Mouse (Mus musculus) stomach, embryonic 14.5 days (tissue): ENCODE data around the gene Kcnq1. TPM values are rescaled to one million over a fixed set of nuclear protein-coding genes. Genes with fewer than 3 reads are reported as not detected.

Source experiments
- polyA plus RNA-seq: library from polyadenylated mRNA; unstranded; fragments of >200 nt; fragmentation: Nextera tagmentation; extraction: Ambion mirVana; gene quantifications from 2 replicates; pipeline ENCODE4 v1.2.1, GENCODE M21; 2014

The Kcnq1 gene
- polyA plus RNA-seq, 1 experiment from 2014 or later: 4.2 TPM

Other genes starting within 250 kb of the Kcnq1 start
- 3.2 and 3.7 TPM in 2 replicates for gene Th, start 175.2 kb upstream of the Kcnq1 start, polyA plus RNA-seq
- 3.9 and 4.6 TPM in 2 replicates for gene Ascl2, start 137.1 kb upstream of the Kcnq1 start, polyA plus RNA-seq
- gene Tspan32, start 101.3 kb upstream of the Kcnq1 start, polyA plus RNA-seq: 1.3 and 1.6 TPM in 2 replicates
- 705 and 725 TPM in 2 replicates for gene Cd81, start 53.6 kb upstream of the Kcnq1 start, polyA plus RNA-seq
- 61.3 and 66.6 TPM in 2 replicates for gene Tssc4, start 37.1 kb upstream of the Kcnq1 start, polyA plus RNA-seq
- 22.5 and 27.0 TPM in 2 replicates for gene Trpm5, start 11.7 kb upstream of the Kcnq1 start, polyA plus RNA-seq